Mouse (Mus musculus) thymus, postnatal 36 days (tissue): ENCODE measurements around the gene Ddx39b.

Source experiments
- DNase-seq, 2 experiments: peaks; one replicate each; pipeline ENCODE4 v3.0.0; 2022; ENCODE audit warnings: mixed read lengths in 2 of 2

Gene Ddx39b

DNA sequence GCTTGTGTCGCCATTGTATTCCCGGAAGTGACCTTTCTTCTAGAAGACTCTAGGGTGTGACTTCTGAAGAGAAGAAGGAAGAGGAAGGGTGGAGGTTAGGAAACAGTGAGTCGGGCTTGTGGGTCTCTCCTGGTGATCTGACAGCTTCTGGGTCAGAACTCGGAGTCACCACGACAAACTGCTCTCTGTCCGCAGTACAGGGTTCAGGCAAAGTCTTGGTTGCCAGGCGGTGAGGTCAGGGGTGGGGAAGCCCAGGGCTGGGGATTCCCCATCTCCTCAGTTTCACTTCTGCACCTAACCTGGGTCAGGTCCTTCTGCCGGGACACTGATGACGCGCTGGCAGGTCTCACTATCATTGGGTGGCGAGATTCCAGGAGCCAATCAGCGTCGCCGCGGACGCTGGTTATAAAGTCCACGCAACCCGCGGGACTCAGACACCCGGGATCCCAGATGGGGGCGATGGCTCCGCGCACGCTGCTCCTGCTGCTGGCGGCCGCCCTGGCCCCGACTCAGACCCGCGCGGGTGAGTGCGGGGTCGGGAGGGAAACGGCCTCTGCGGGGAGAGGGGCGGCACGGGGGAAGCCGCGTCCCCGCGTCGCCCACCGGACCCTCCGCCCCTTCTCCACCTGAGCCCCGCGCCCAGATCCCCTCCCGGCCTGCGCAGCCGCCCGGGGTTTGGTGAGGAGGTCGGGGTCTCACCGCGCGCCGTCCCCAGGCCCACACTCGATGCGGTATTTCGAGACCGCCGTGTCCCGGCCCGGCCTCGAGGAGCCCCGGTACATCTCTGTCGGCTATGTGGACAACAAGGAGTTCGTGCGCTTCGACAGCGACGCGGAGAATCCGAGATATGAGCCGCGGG lies 21.3 kb downstream of the Ddx39b start, which contains the start of gene H2-D1:
H2-D1 (plus strand) TSS at position 67 of the 859 bp plus-strand sequence.
- DNase-seq: peak; percentile 97 to 98

DNA sequence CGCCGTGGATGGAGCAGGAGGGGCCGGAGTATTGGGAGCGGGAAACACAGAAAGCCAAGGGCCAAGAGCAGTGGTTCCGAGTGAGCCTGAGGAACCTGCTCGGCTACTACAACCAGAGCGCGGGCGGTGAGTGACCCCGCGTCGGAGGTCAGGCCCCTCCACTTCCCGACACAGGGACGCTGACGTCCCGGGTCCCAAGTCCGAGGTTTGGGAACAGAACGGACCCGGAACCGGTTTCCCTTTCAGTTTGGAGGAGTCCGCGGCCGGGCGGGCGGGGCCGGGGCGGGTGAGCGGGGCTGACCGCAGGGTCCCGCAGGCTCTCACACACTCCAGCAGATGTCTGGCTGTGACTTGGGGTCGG lies 22.0 kb downstream of the Ddx39b start:
- DNase-seq: no peak

DNA sequence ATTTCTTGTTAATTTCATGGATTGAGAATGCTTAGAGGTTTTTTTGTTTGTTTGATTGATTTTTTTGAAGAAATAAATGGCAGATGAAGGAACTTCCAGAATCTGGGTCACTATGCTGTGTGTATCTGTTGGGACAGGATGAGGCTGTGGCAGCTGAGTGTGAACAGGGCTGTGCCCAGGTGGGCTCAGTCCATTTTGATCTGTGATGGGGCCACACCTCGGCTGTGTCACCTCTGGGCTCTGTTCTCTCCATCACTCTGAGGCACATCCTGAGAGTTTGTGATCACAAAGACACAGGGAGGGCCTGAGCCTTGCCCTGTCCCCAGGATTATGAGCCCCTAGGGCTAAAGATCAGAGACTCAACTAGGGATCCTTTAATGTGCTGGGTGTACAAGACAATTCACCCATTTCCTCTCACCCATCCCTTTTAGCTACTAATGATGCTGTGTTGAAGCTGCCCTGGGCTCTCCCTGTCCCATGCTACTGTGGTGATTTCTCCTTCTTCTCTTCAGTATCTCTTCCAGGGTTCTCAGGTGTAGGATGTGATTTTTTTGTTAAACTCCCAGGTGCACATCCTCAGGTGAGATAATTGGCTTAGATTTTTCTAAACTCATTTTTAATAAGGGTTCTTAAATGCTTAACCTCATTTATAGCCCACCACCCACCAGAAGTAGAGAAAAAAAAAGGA lies 26.0 kb downstream of the Ddx39b start:
- DNase-seq: no peak

GRCm38 (mm10) chr17:35269653-35270347 lies 28.3 kb downstream of the Ddx39b start:
- peak; percentile 35 to 40 for DNase-seq

DNA sequence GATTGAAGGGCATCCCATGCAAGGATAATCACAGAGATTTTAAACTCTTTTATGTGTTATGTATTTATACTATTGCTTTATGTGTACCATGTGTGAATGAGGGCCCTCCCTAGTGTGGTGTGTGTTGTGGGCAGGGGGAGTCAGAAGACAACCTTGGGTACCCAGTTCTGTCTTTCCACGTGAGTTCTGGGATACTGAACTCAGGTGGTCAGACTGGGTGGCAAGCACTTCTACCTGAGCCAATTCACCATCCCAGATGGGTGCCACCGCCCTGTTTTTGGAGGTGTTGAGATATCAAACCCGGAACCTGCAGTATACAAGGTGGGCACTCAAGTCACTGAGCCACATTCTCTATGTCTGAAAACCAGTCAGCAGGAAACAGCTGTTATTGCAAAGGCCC lies 30.7 kb downstream of the Ddx39b start:
- DNase-seq: no peak

- peak; percentile 79 to 86 for DNase-seq
Observed at GRCm38 (mm10) chr17:35274770-35275169, 33.2 kb downstream of the Ddx39b start.

DNA sequence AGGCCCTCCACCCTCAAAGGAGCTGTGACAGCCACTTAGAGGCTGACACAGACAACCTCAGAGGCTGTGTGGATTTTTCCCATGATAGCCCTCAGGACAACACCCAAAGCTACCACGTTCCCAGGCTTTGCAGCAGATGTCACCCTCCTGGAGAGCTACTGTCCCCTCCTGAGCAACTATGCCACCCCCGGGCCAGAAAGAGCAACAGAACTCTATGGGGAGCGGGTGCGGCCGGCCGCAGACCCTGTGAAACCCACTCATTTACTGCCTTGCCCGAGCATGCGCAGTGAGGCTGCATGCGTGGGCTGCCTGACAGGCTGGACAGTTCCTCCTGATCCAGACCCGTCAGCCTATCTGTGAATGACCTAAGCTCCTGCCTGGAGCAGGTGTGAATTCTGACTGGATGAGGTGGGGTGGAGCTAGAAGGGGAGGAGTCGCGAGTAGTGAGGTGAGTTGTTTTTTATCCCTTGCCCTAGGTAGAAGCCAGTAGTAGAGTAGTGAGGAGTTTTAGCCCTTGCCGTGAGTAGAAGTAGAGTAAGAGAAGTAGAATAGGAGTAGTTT lies 34.8 kb downstream of the Ddx39b start:
- DNase-seq: no peak

- no peak for DNase-seq
Observed at GRCm38 (mm10) chr17:35278049-35278448, 36.5 kb downstream of the Ddx39b start.

DNA sequence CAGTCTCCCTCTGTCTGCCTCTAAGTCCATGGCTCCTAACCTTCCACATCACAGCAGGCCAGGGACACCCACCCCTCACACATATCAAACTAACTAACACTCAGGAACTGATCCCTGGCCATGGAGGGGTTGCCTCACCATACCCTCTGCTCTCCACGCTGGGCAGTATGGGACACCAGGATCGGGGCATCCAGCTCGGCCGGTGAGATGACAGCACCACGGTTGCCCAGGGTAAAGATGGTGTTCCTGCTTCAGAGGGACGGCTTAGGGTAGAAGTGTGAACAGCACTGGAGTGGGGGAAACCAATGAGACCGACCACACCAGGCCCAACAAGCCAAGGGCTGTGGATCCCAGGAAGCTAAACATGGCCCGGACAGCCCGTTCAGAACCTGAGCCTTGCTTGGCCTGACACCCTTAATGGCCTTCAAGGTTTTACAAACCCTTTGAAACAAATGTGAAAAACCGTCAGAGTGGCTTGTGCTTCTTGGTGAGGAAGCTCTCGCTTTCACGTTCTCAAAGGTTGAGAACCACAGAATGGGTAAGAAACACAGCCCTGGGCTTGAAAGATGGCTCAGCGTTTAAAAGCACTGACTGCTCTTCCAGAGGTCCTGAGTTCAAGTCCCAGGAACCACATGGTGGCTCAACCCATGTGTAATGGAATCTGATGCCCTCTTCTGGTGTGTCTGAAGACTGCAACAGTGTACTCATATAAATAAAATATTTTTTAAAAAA lies 37.6 kb downstream of the Ddx39b start:
- no peak for DNase-seq

DNA sequence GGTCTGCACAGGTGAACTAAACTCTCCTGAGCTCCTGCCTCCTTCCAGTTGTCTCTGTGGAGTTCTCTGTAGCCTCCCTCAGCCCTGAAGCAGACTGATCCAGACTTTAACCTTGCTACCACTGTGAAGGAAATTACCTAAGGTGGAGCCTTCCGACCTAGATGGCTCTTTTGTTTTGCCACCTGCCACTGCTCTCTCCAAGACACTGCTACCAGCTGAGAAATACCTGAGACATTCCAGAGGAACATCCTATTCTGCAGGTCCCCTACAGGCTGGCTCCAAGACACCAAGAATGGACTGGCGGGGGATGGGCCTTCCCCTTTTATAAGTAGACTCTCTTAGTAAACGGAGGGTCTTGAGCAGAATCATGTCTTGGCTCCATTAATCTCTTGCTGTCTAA lies 38.7 kb downstream of the Ddx39b start:
- DNase-seq: no peak

DNA sequence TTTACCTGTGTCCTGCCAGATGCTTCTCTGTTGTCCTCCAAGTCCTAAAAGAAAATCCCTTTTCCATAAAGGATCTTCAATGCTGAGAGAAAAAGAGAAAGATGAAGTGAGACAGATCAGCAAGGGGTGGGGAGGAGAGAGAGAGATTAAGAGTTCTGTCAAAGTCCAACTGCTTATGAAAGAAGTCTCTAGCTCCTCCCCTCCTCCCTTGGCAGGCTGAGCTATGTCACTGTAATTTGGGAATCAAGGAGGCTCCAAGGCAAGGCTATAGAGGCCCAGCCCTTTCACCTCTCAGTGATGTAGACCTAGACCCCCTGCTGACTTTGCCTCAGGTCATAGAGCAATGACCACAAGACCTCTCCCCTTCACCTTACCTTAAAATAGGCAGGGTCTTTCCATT lies 43.9 kb downstream of the Ddx39b start:
- DNase-seq: no peak

DNA sequence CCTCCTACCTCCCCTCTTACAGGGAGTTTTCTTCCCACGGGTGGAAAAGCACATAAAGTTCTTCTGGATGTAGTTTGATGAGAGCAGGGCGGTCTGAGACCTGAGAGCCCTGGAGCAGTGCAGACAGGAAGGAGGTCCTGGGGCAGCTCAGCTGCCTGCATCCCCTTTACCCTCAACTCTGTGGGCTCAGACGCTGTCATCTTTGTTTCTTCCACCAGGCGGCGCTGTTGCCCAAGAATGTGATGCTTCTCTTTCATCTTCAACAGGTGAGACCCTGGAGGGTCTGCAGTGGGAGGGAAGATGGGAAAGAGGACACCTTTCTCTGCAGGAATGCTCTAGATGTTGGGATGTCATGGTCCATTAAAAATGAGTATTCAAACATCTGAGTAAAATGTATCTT lies 54.2 kb downstream of the Ddx39b start:
- peak; percentile 84 to 90 for DNase-seq

DNA sequence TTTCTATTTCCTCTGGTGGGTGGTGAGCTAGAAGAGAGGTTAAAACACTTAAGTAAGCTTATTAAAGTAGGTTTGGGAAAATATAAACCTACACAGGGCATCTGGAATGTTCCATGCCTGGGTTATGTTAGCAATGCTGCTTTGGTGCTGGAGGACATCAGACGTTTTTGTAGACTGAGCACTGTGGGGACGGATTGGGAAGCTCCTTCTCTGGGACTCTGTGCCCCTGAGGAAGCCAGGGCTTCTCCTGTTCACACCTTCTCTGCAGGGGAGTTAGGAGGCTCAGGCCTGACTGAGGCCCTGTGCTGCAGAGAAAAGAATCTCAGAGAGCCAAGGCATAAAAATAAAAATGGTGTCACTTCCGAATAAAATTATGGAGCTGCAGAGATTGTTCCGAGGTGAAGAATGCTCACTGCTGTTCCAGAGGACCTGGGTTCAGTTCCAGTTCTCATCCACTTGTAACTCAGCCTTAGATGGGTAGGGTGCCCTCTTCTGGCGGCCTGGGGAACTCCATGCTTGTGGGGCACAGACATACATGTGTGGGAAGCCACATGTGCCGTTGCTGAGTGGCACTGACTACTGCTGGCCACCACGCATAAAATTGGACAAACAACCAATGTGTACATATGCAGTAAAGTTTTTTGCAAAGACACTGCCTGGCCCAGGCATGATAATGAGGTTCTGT lies 58.9 kb downstream of the Ddx39b start:
- peak in 1 of 2 experiments; percentile 44 for DNase-seq

DNA sequence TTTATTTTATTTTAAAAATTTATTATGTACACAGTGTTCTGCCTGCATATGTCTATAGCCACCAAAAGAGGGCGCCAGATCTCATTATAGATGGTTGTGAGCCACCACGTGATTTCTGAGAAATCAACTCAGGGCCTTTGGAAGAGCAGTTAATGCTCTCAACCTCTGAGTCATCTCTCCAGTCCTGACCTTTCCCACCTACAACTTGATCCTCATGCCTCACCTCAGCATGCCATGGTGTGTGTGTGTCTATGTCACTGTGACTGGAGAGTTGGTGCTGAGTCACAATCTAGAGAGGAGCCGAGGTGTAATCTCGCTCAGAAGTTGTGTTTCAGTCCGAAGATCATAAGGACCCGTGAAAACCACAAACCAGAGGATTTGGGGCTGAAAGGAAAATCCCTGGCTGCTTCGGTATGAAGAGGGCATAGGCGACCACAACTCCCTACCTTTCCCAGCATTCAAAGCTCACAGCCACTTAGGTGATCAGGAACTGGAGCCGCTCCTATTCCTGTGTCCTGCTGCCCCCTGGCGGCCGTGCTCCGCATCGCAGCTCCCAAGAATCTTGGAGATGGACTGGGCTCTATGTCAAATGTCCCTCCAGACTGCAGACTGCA lies 60.2 kb downstream of the Ddx39b start:
- DNase-seq: peak; percentile 87 to 93

GRCm38 (mm10) chr17:35303271-35303670 lies 61.7 kb downstream of the Ddx39b start:
- no peak for DNase-seq
